Mouse (Mus musculus) heart, embryonic 11.5 days (tissue): Measurements from ENCODE around the gene U2af2. TPM values are rescaled to one million over a fixed set of nuclear protein-coding genes. Genes with fewer than 3 reads are reported as not detected.

Experiments used
- ATAC-seq: fragments of 200-750 bp; cut with Nextera tagmentation; replicated peaks from 2 replicates; pipeline ENCODE4 v1.8.0; 2017; ENCODE audit warnings: moderate library complexity; ENCODE audit not compliant: insufficient number of reproducible peaks, low FRiP score, low TSS enrichment
- H3K27ac ChIP-seq: fragments of 300-500 bp; sonication (generic); 2 replicates; pipeline ENCODE4 v1.5.1; 2014; ENCODE audit warnings: mild to moderate bottlenecking, low read depth, low read length
- H3K27me3 ChIP-seq: fragments of 300-500 bp; sonication (generic); 2 replicates; pipeline ENCODE4 v1.6.1; 2014; ENCODE audit warnings: mild to moderate bottlenecking, low read length, mixed read lengths; ENCODE audit not compliant: control insufficient read depth, insufficient read depth
- H3K36me3 ChIP-seq: fragments of 300-500 bp; sonication (generic); 2 replicates; pipeline ENCODE4 v1.6.1; 2014; ENCODE audit warnings: mild to moderate bottlenecking, low read length, moderate library complexity, mixed read lengths; ENCODE audit not compliant: control insufficient read depth, insufficient read depth
- H3K4me1 ChIP-seq: fragments of 300-500 bp; sonication (generic); 2 replicates; pipeline ENCODE4 v1.6.1; 2014; ENCODE audit warnings: low read length; ENCODE audit not compliant: control insufficient read depth, insufficient read depth
- H3K4me2 ChIP-seq: fragments of 300-500 bp; sonication (generic); 2 replicates; pipeline ENCODE4 v1.6.1; 2014; ENCODE audit warnings: mild to moderate bottlenecking, moderate library complexity
- H3K4me3 ChIP-seq: fragments of 300-500 bp; sonication (generic); 2 replicates; pipeline ENCODE4 v1.5.1; 2014; ENCODE audit warnings: low read depth, low read length
- H3K9ac ChIP-seq: fragments of 300-500 bp; sonication (generic); 2 replicates; pipeline ENCODE4 v1.6.1; 2014; ENCODE audit warnings: mild to moderate bottlenecking, low read depth, low read length, moderate library complexity
- H3K9me3 ChIP-seq: fragments of 300-500 bp; sonication (generic); replicated peaks from 2 replicates; pipeline ENCODE4 v1.6.1; 2016; ENCODE audit warnings: low read length; ENCODE audit not compliant: control insufficient read depth
- WGBS: fragments of 180-500 bp; shearing (Covaris S2); extraction: QIAGEN DNeasy Blood & Tissue Kit; methylation state at CpG from one replicate; pipeline ENCODE4 v1.1.7; 2014; ENCODE audit not compliant: insufficient replicate concordance; 5-methylcytosine and 5-hydroxymethylcytosine counted together
- polyA plus RNA-seq: library from polyadenylated mRNA; unstranded; fragments of >200 nt; fragmentation: Nextera tagmentation; extraction: Ambion mirVana; gene quantifications from 2 replicates; pipeline ENCODE4 v1.2.1, GENCODE M21; 2014

U2af2 gene
- polyA plus RNA-seq, 1 experiment from 2014 or later: 85.5 TPM

DNA sequence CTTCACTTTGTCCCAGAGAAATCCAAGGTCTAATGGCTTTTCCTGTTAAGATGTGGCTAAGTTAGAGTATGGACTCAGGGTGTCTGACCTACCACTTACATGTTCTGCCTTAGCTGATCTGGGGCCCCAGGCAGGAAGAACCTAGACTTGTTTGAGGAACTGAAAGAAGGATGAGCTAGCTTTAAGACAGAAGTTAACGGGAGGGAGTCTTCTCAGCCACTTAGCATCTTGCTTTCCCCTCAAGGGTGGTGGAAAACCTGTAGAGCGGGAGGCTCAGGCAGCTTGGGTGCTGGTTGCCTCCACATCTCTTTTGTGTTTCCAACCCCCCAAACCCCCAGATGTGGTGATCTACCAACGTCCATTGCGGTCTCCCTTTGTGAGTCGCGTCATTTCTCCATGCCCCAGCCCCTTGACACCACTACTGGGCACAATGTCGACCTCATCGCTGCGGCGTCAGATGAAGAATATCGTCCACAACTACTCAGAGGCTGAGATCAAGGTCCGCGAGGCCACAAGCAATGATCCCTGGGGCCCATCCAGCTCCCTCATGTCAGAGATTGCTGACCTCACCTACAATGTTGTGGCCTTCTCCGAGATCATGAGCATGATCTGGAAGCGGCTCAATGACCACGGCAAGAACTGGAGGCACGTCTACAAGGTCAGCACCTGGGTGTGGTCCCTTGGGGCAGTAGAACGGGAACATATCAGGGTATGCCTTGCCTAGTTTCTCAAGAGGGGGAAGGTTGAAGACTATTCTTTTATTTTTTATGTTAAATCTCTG, 21.6 kb downstream of the U2af2 start:
- 92% methylated on average over 18 of the region's 18 CpGs for WGBS
- no peak overlapping the region for H3K9ac ChIP-seq
- ATAC-seq: no peak
- no peaks in the 10 kb centered on the region for H3K27me3 ChIP-seq
- no peak overlapping the region for H3K27ac ChIP-seq
- no peak overlapping the region for H3K4me3 ChIP-seq
- no peak overlapping the region for H3K4me2 ChIP-seq
- peaks cover 13% of the 10 kb centered on the region; the same call in 1 of the 2 replicates for H3K36me3 ChIP-seq
- peaks cover 15% of the 10 kb centered on the region for H3K4me1 ChIP-seq
- no peaks in the 10 kb centered on the region for H3K9me3 ChIP-seq

DNA sequence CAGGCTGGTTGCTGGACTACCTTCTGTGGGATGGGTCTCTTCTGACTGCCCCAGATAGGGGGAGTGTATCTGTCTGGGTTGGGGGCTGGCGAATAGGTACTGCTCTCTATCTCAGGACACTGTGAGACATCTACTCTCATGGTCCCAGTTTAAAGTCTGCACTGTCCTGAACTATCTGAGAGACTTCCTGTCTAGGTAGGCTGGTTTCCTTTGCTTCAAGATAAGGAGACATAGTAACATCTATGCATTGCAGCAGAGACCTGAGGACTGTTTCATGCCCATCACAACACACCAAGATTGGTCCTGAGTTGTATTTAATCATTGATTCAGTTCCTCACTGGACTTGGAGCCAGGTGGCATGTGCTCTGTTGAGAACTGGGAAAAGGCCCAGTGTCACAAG, 23.6 kb downstream of the U2af2 start:
- 68% methylated on average over 1 of the region's 1 CpGs for WGBS
- Histone ChIP-seq H3K4me2 (no peak overlapping the region), H3K4me3 (no peak overlapping the region), H3K9me3 (no peaks in the 10 kb centered on the region), H3K27me3 (no peaks in the 10 kb centered on the region), H3K27ac (no peak overlapping the region), H3K9ac (no peak overlapping the region), H3K36me3 (peaks cover 18% of the 10 kb centered on the region; the same call in 1 of the 2 replicates), H3K4me1 (peaks cover 15% of the 10 kb centered on the region)
- ATAC-seq: no peak

DNA sequence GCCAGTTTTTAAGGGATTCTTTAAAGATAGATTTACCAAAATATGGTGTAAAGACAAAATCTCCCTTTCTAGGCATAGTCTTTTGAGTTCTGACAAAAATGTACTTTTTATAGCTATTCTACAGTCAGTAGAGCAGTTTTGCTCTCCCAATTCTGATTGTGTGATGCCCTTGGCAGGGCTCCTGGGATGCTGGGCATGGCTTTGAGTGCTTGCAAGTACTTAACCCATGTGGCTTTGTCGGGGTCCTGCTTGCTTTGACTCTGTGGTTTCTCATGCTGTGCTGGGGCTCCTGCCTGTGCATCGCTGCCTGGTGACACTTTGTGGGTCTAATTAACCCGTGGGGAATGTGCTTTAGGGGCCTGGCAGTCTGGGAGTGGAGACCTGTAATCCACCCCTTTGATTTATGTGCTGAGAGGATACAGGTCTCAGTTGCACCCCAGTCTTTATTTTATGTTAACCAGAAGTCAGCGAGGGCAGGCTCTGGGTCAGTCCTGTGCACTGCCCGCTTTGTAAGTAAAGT, 25.0 kb downstream of the U2af2 start:
- no peak for ATAC-seq
- no peak overlapping the region for H3K27ac ChIP-seq
- no peak overlapping the region for H3K9ac ChIP-seq
- H3K36me3 ChIP-seq: peaks cover 22% of the 10 kb centered on the region
- H3K9me3 ChIP-seq: no peaks in the 10 kb centered on the region
- H3K27me3 ChIP-seq: no peaks in the 10 kb centered on the region
- H3K4me3 ChIP-seq: no peak overlapping the region
- H3K4me2 ChIP-seq: no peak overlapping the region
- peaks cover 5% of the 10 kb centered on the region; the same call in 1 of the 2 replicates for H3K4me1 ChIP-seq
- WGBS: 89% methylated on average over 5 of the region's 5 CpGs

GRCm38 (mm10) chr7:5087886-5088285, 25.9 kb downstream of the U2af2 start:
- Histone ChIP-seq H3K27me3 (no peaks in the 10 kb centered on the region), H3K4me3 (no peak overlapping the region), H3K36me3 (peaks cover 25% of the 10 kb centered on the region), H3K4me1 (peaks cover 3% of the 10 kb centered on the region; the same call in 1 of the 2 replicates), H3K9me3 (no peaks in the 10 kb centered on the region), H3K4me2 (no peak overlapping the region), H3K27ac (no peak overlapping the region), H3K9ac (no peak overlapping the region)
- 87% methylated on average over 4 of the region's 4 CpGs for WGBS
- no peak for ATAC-seq

GRCm38 (mm10) chr7:5089853-5090252, 27.9 kb downstream of the U2af2 start:
- no peak overlapping the region for H3K27ac ChIP-seq
- no peaks in the 10 kb centered on the region for H3K9me3 ChIP-seq
- ATAC-seq: no peak
- H3K27me3 ChIP-seq: no peaks in the 10 kb centered on the region
- H3K4me3 ChIP-seq: no peak overlapping the region
- H3K9ac ChIP-seq: no peak overlapping the region
- H3K4me2 ChIP-seq: no peak overlapping the region
- H3K4me1 ChIP-seq: 0 out of 2 replicates have a peak, but pooled peaks cover 3% of the 10 kb centered on the region
- 94% methylated on average over 15 of the region's 15 CpGs for WGBS
- H3K36me3 ChIP-seq: peaks cover 32% of the 10 kb centered on the region

DNA sequence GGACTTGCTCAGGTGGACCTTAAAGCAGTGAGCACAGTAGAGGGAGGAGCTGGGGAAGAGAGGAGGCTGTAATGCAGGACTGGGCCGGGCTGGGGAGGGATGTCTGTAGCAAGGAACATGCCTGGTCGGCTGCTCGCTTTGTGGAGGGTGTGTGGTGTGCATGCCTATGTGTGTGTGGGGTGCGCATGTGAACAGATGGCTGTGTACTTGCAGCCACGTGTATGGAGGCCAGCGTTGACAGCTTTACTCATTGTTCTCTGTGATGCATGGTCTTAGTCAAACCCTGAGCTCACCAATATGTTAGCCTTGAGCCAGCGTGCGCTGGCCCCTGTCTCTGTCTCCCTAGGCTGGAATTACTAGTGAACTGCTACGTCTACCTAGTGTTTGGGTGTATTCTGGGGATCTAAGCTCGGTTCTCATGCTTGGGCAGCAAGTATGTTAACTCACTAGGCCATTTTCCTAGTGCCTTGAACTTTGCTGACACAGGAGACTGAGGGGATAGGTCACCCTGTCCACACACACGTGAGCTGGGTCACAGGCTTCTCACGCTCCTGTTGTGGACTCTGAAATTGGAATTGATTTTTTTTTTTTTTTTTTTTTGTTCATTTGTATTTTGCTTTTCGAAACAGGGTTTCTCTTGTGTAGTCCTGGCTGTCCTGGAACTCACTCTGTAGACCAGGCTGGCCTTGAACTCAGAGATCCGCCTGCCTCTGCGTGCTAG, 29.2 kb downstream of the U2af2 start:
- no peak overlapping the region for H3K4me2 ChIP-seq
- H3K9me3 ChIP-seq: no peaks in the 10 kb centered on the region
- H3K9ac ChIP-seq: no peak overlapping the region
- no peaks in the 10 kb centered on the region for H3K27me3 ChIP-seq
- H3K4me3 ChIP-seq: no peak overlapping the region
- H3K36me3 ChIP-seq: peaks cover 40% of the 10 kb centered on the region
- no peak overlapping the region for H3K27ac ChIP-seq
- WGBS: 94% methylated on average over 15 of the region's 15 CpGs
- H3K4me1 ChIP-seq: no peaks in the 10 kb centered on the region
- ATAC-seq: no peak

GRCm38 (mm10) chr7:5092381-5092780, 30.4 kb downstream of the U2af2 start:
- H3K27me3 ChIP-seq: no peaks in the 10 kb centered on the region
- peaks cover 45% of the 10 kb centered on the region for H3K36me3 ChIP-seq
- WGBS: 76% methylated on average over 6 of the region's 6 CpGs
- no peak overlapping the region for H3K4me3 ChIP-seq
- no peak overlapping the region for H3K27ac ChIP-seq
- H3K9me3 ChIP-seq: no peaks in the 10 kb centered on the region
- no peak for ATAC-seq
- H3K4me1 ChIP-seq: no peaks in the 10 kb centered on the region
- H3K9ac ChIP-seq: no peak overlapping the region
- no peak overlapping the region for H3K4me2 ChIP-seq

GRCm38 (mm10) chr7:5092831-5093510, 31.0 kb downstream of the U2af2 start:
- no peak overlapping the region for H3K4me2 ChIP-seq
- no peak for ATAC-seq
- no peak overlapping the region for H3K4me3 ChIP-seq
- H3K27me3 ChIP-seq: no peaks in the 10 kb centered on the region
- no peak overlapping the region for H3K27ac ChIP-seq
- no peaks in the 10 kb centered on the region for H3K4me1 ChIP-seq
- H3K9ac ChIP-seq: no peak overlapping the region
- 86% methylated on average over 21 of the region's 21 CpGs for WGBS
- H3K36me3 ChIP-seq: peaks cover 49% of the 10 kb centered on the region
- no peaks in the 10 kb centered on the region for H3K9me3 ChIP-seq
